Mouse (Mus musculus) lung, embryonic 14.5 days (tissue): ENCODE measurements at regions not wholly inside any gene's neighbourhood (a gene's known extent, or its start where the extent isn't known, plus 50 kb on each side); places are given as distances from the start of the nearest gene placed in this dataset.

Source experiments
- ATAC-seq: fragments of 200-750 bp; cut with Nextera tagmentation; 2 replicates; pipeline ENCODE4 v1.8.0; 2017; ENCODE audit warnings: mild to moderate bottlenecking, moderate TSS enrichment, moderate library complexity; ENCODE audit not compliant: insufficient read depth
- DNase-seq: peaks from one replicate; pipeline ENCODE4 v3.0.0-alpha.2; 2015
- H3K27ac ChIP-seq: fragments of 300-500 bp; sonication (generic); 2 replicates; pipeline ENCODE4 v1.5.1; 2014; ENCODE audit warnings: low read depth, mild to moderate bottlenecking, moderate library complexity
- H3K27me3 ChIP-seq: fragments of 300-500 bp; sonication (generic); 2 replicates; pipeline ENCODE4 v1.6.1; 2014; ENCODE audit warnings: low read length, control low read depth; ENCODE audit not compliant: insufficient read depth
- H3K36me3 ChIP-seq: fragments of 300-500 bp; sonication (generic); 2 replicates; pipeline ENCODE4 v1.6.1; 2014; ENCODE audit warnings: control low read depth; ENCODE audit not compliant: insufficient read depth
- H3K4me1 ChIP-seq: fragments of 300-500 bp; sonication (generic); 2 replicates; pipeline ENCODE4 v1.6.1; 2014; ENCODE audit warnings: antibody characterized with exemption, control low read depth; ENCODE audit not compliant: insufficient read depth
- H3K4me2 ChIP-seq: fragments of 300-500 bp; sonication (generic); 2 replicates; pipeline ENCODE4 v1.6.1; 2014; ENCODE audit warnings: mild to moderate bottlenecking
- H3K4me3 ChIP-seq: fragments of 300-500 bp; sonication (generic); 2 replicates; pipeline ENCODE4 v1.5.1; 2014; ENCODE audit warnings: low read depth, low read length
- H3K9ac ChIP-seq: fragments of 300-500 bp; sonication (generic); 2 replicates; pipeline ENCODE4 v1.6.1; 2014
- H3K9me3 ChIP-seq: fragments of 300-500 bp; sonication (generic); 2 replicates; pipeline ENCODE4 v1.6.1; 2016; ENCODE audit warnings: low read depth, low read length, control low read depth
- CTCF ChIP-seq: IDR thresholded peaks from 2 replicates; pipeline ENCODE4 v1.5.1; 2016; ENCODE audit warnings: antibody characterized with exemption, low read depth
- WGBS: fragments of 180-500 bp; shearing (Covaris S2); extraction: QIAGEN DNeasy Blood & Tissue Kit; methylation state at CpG from one replicate; pipeline ENCODE4 v1.1.7; 2014; 5-methylcytosine and 5-hydroxymethylcytosine counted together

- H3K4me3 ChIP-seq, result no peak overlapping the region
- no peak for TF ChIP-seq CTCF
- no peaks in the 10 kb centered on the region for H3K9me3 ChIP-seq
- no peaks in the 10 kb centered on the region for H3K4me1 ChIP-seq
- no peak overlapping the region for H3K4me2 ChIP-seq
- DNase-seq, result no peak
- no peak overlapping the region for H3K27ac ChIP-seq
- H3K9ac ChIP-seq, result no peak overlapping the region
- ATAC-seq, result no peak
- whole genome bisulfite sequencing, result 74% methylated on average over 3 of the region's 3 CpGs
- H3K27me3 ChIP-seq, result no peaks in the 10 kb centered on the region
- H3K36me3 ChIP-seq, result no peaks in the 10 kb centered on the region
These were observed 76.6 kb downstream of the Dact1 start for GRCm38 (mm10) chr12:71386251-71386650.

GRCm38 (mm10) chr12:71391481-71391880, 81.8 kb downstream of the Dact1 start:
- Histone ChIP-seq H3K9ac (no peak overlapping the region), H3K27ac (no peak overlapping the region), H3K36me3 (no peaks in the 10 kb centered on the region), H3K4me3 (no peak overlapping the region), H3K9me3 (no peaks in the 10 kb centered on the region), H3K4me2 (no peak overlapping the region), H3K27me3 (no peaks in the 10 kb centered on the region), H3K4me1 (no peaks in the 10 kb centered on the region)
- DNase-seq, result no peak
- TF ChIP-seq CTCF, result no peak
- no peak for ATAC-seq
- 56% methylated on average over 6 of the region's 6 CpGs for WGBS

- no peaks in the 10 kb centered on the region for H3K36me3 ChIP-seq
- WGBS, result 78% methylated on average over 1 of the region's 1 CpGs
- H3K4me2 ChIP-seq, result no peak overlapping the region
- H3K9me3 ChIP-seq, result no peaks in the 10 kb centered on the region
- ATAC-seq (no peak), DNase-seq (no peak)
- no peak for TF ChIP-seq CTCF
- H3K4me1 ChIP-seq, result no peaks in the 10 kb centered on the region
- H3K4me3 ChIP-seq, result no peak overlapping the region
- no peak overlapping the region for H3K27ac ChIP-seq
- no peaks in the 10 kb centered on the region for H3K27me3 ChIP-seq
- H3K9ac ChIP-seq, result no peak overlapping the region
These were observed 84.1 kb downstream of the Dact1 start for GRCm38 (mm10) chr12:71393752-71394151.

- Histone ChIP-seq H3K4me2 (no peak overlapping the region), H3K36me3 (no peaks in the 10 kb centered on the region), H3K4me3 (no peak overlapping the region), H3K9me3 (no peaks in the 10 kb centered on the region), H3K27me3 (no peaks in the 10 kb centered on the region), H3K9ac (no peak overlapping the region), H3K27ac (no peak overlapping the region), H3K4me1 (peaks cover 11% of the 10 kb centered on the region)
- DNase-seq (no peak), ATAC-seq (no peak)
- WGBS, result 95% methylated on average over 7 of the region's 7 CpGs
- no peak for TF ChIP-seq CTCF
These were observed 87.8 kb downstream of the Dact1 start for GRCm38 (mm10) chr12:71397456-71397855.

GRCm38 (mm10) chr12:71398701-71399100, 89.0 kb downstream of the Dact1 start:
- 86% methylated on average over 3 of the region's 3 CpGs for WGBS
- no peak overlapping the region for H3K27ac ChIP-seq

GRCm38 (mm10) chr12:71400201-71400600, 90.5 kb downstream of the Dact1 start:
- 86% methylated on average over 6 of the region's 6 CpGs for WGBS
- Histone ChIP-seq H3K9ac (no peak overlapping the region), H3K4me3 (no peak overlapping the region), H3K27ac (no peak overlapping the region), H3K36me3 (no peaks in the 10 kb centered on the region), H3K4me2 (no peak overlapping the region), H3K9me3 (no peaks in the 10 kb centered on the region), H3K27me3 (no peaks in the 10 kb centered on the region), H3K4me1 (peaks cover 11% of the 10 kb centered on the region)
- no peak for ATAC-seq
- no peak for TF ChIP-seq CTCF
- no peak for DNase-seq

More at GRCm38 (mm10) chr12:71398701-71399100, 89.0 kb downstream of the Dact1 start:
- no peak for ATAC-seq
- H3K4me1 ChIP-seq, result peaks cover 11% of the 10 kb centered on the region
- no peak for TF ChIP-seq CTCF
- H3K27me3 ChIP-seq, result no peaks in the 10 kb centered on the region
- H3K4me3 ChIP-seq, result no peak overlapping the region
- H3K9ac ChIP-seq, result no peak overlapping the region
- H3K9me3 ChIP-seq, result no peaks in the 10 kb centered on the region
- H3K36me3 ChIP-seq, result no peaks in the 10 kb centered on the region
- DNase-seq, result no peak
- H3K4me2 ChIP-seq, result no peak overlapping the region

GRCm38 (mm10) chr12:71401621-71402416, 92.1 kb downstream of the Dact1 start:
- H3K27me3 ChIP-seq, result no peaks in the 10 kb centered on the region
- no peak overlapping the region for H3K27ac ChIP-seq
- no peaks in the 10 kb centered on the region for H3K9me3 ChIP-seq
- ATAC-seq, result no peak
- no peak for TF ChIP-seq CTCF
- no peaks in the 10 kb centered on the region for H3K36me3 ChIP-seq
- WGBS, result 25% methylated on average over 6 of the region's 6 CpGs
- H3K4me2 ChIP-seq, result no peak overlapping the region
- H3K4me3 ChIP-seq, result no peak overlapping the region
- DNase-seq, result peak; percentile 21
- H3K4me1 ChIP-seq, result peaks cover 11% of the 10 kb centered on the region
- no peak overlapping the region for H3K9ac ChIP-seq
